Mouse (Mus musculus): ENCODE results near the gene Cdc27. TPM values are rescaled to one million over a fixed set of nuclear protein-coding genes. Genes with fewer than 3 reads are reported as not detected.

The Cdc27 gene
- total RNA-seq, 2 experiments from 2014 or later, result 63.9 to 73.9 TPM

- DNase-seq (ENCODE audit: extremely low spot score in 1 of 2, low spot score in 2 of 2), result no peak
- intact Hi-C loops (cut with DNase I), result no loop called here
Observed at GRCm38 (mm10) chr11:104536843-104537242, 13.6 kb downstream of the Cdc27 start.

GRCm38 (mm10) chr11:104525935-104526334 lies 24.5 kb downstream of the Cdc27 start:
- intact Hi-C loops (cut with DNase I), result no loop called here
- no peak for DNase-seq (ENCODE audit: extremely low spot score in 1 of 2, low spot score in 2 of 2)

GRCm38 (mm10) chr11:104512436-104512835 lies 38.0 kb downstream of the Cdc27 start:
- intact Hi-C loops (cut with DNase I), result no loop called here
- DNase-seq (ENCODE audit: extremely low spot score in 1 of 2, low spot score in 2 of 2), result no peak

- intact Hi-C loops (cut with DNase I), result no loop called here
- DNase-seq (ENCODE audit: extremely low spot score in 1 of 2, low spot score in 2 of 2), result no peak
Observed at GRCm38 (mm10) chr11:104510606-104511005, 39.8 kb downstream of the Cdc27 start.

GRCm38 (mm10) chr11:104508455-104508854 lies 42.0 kb downstream of the Cdc27 start:
- no peak for DNase-seq (ENCODE audit: extremely low spot score in 1 of 2, low spot score in 2 of 2)
- intact Hi-C loops (cut with DNase I), result no loop called here

GRCm38 (mm10) chr11:104488292-104488691 lies 62.1 kb downstream of the Cdc27 start:
- DNase-seq (ENCODE audit: extremely low spot score in 1 of 2, low spot score in 2 of 2), result no peak
- intact Hi-C loops (cut with DNase I), result no loop called here

- no peak for DNase-seq (ENCODE audit: extremely low spot score in 1 of 2, low spot score in 2 of 2)
- intact Hi-C loops (cut with DNase I), result no loop called here
Observed at GRCm38 (mm10) chr11:104481971-104482370, 68.4 kb downstream of the Cdc27 start.

- intact Hi-C loops (cut with DNase I), result no loop called here
- no peak for DNase-seq (ENCODE audit: extremely low spot score in 1 of 2, low spot score in 2 of 2)
Observed at GRCm38 (mm10) chr11:104479505-104479904, 70.9 kb downstream of the Cdc27 start.

GRCm38 (mm10) chr11:104469371-104469835 lies 81.0 kb downstream of the Cdc27 start:
- peak; percentile 90 to 94 for DNase-seq (ENCODE audit: extremely low spot score in 1 of 2, low spot score in 2 of 2)
- intact Hi-C loops (cut with DNase I), result no loop called here

GRCm38 (mm10) chr11:104468751-104469268 lies 81.6 kb downstream of the Cdc27 start, which contains the start of gene Kansl1:
Kansl1 (minus strand) TSS chr11:104468861.
- peak in 1 of 2 experiments; percentile 61 for DNase-seq (ENCODE audit: extremely low spot score in 1 of 2, low spot score in 2 of 2)

GRCm38 (mm10) chr11:104467698-104468097 lies 82.7 kb downstream of the Cdc27 start:
- DNase-seq (ENCODE audit: extremely low spot score in 1 of 2, low spot score in 2 of 2), result no peak
- intact Hi-C loops (cut with DNase I), result no loop called here

More at GRCm38 (mm10) chr11:104468751-104469268, 81.6 kb downstream of the Cdc27 start, which contains the start of gene Kansl1:
- intact Hi-C loops (cut with DNase I), result no loop called here

GRCm38 (mm10) chr11:104461551-104461950 lies 88.9 kb downstream of the Cdc27 start:
- intact Hi-C loops (cut with DNase I), result loop anchor here (5.0 kb wide), 2 partner anchors 129 to 144 kb away; no protein-coding TSS in a partner anchor
- DNase-seq (ENCODE audit: extremely low spot score in 1 of 2, low spot score in 2 of 2), result peak; percentile 49 to 60

- intact Hi-C loops (cut with DNase I), result loop anchor here (5.0 kb wide), 2 partner anchors 127 to 142 kb away; no protein-coding TSS in a partner anchor
- no peak for DNase-seq (ENCODE audit: extremely low spot score in 1 of 2, low spot score in 2 of 2)
Observed at GRCm38 (mm10) chr11:104459671-104460070, 90.7 kb downstream of the Cdc27 start.

- intact Hi-C loops (cut with DNase I), result no loop called here
- no peak for DNase-seq (ENCODE audit: extremely low spot score in 1 of 2, low spot score in 2 of 2)
Observed at GRCm38 (mm10) chr11:104458507-104458906, 91.9 kb downstream of the Cdc27 start.

Other genes starting within 250 kb of the Cdc27 start
- gene Kansl1, start 81.8 kb downstream of the Cdc27 start, total RNA-seq (2021), result 10 to 100 TPM; 67.0 to 67.8 TPM
- gene Myl4, start within 50 bp of the Cdc27 start, total RNA-seq (2021), result 10 to 100 TPM in 1 of 2 experiments, 1 to 10 TPM in 1; 8.7 to 10.9 TPM
- gene Itgb3, start 57.4 kb upstream of the Cdc27 start, total RNA-seq (2021), result 1 to 10 TPM; 5.5 to 6.7 TPM
- 1 to 10 TPM; 1.5 to 1.7 TPM for gene Gm11639, start 135.1 kb upstream of the Cdc27 start, total RNA-seq (2021)

Data from left cerebral cortex, postnatal 10 days (tissue).